Mouse (Mus musculus) heart, embryonic 13.5 days (tissue): ENCODE data around the gene Stap2. TPM values are rescaled to one million over a fixed set of nuclear protein-coding genes. Genes with fewer than 3 reads are reported as not detected.

Source experiments
- ATAC-seq: fragments of 200-750 bp; cut with Nextera tagmentation; 2 replicates; pipeline ENCODE4 v1.8.0; 2017; ENCODE audit warnings: moderate TSS enrichment; ENCODE audit not compliant: insufficient number of reproducible peaks, low FRiP score, low TSS enrichment; ENCODE audit errors: extremely low read depth
- H3K27ac ChIP-seq: fragments of 300-500 bp; sonication (generic); replicated peaks from 2 replicates; pipeline ENCODE4 v1.5.1; 2015; ENCODE audit warnings: moderate library complexity, mild to moderate bottlenecking, inconsistent platforms
- H3K27me3 ChIP-seq: fragments of 300-500 bp; sonication (generic); replicated peaks from 2 replicates; pipeline ENCODE4 v1.6.1; 2015; ENCODE audit warnings: mild to moderate bottlenecking, inconsistent platforms
- H3K36me3 ChIP-seq: fragments of 300-500 bp; sonication (generic); 2 replicates; pipeline ENCODE4 v1.6.1; 2015; ENCODE audit warnings: mild to moderate bottlenecking, inconsistent platforms
- H3K4me1 ChIP-seq: fragments of 300-500 bp; sonication (generic); 2 replicates; pipeline ENCODE4 v1.6.1; 2015; ENCODE audit warnings: inconsistent platforms
- H3K4me2 ChIP-seq: fragments of 300-500 bp; sonication (generic); 2 replicates; pipeline ENCODE4 v1.6.1; 2015; ENCODE audit warnings: inconsistent platforms, mild to moderate bottlenecking, moderate library complexity
- H3K4me3 ChIP-seq: fragments of 300-500 bp; sonication (generic); 2 replicates; pipeline ENCODE4 v1.5.1; 2015; ENCODE audit warnings: moderate library complexity, mild to moderate bottlenecking, inconsistent platforms
- H3K9ac ChIP-seq: fragments of 300-500 bp; sonication (generic); 2 replicates; pipeline ENCODE4 v1.6.1; 2015; ENCODE audit warnings: inconsistent platforms, mild to moderate bottlenecking, moderate library complexity
- H3K9me3 ChIP-seq: fragments of 300-500 bp; sonication (generic); 2 replicates; pipeline ENCODE4 v1.6.1; 2016; ENCODE audit warnings: inconsistent platforms
- WGBS: fragments of 180-500 bp; shearing (Covaris S2); methylation state at CpG from one replicate; pipeline ENCODE4 v1.1.7; 2015; ENCODE audit warnings: mixed read lengths; 5-methylcytosine and 5-hydroxymethylcytosine counted together
- polyA plus RNA-seq: library from polyadenylated mRNA; unstranded; fragments of >200 nt; fragmentation: Nextera tagmentation; extraction: Ambion mirVana; gene quantifications from 2 replicates; pipeline ENCODE4 v1.2.1, GENCODE M21; 2015

The Stap2 gene
- polyA plus RNA-seq, 1 experiment from 2014 or later: 11.9 TPM

DNA sequence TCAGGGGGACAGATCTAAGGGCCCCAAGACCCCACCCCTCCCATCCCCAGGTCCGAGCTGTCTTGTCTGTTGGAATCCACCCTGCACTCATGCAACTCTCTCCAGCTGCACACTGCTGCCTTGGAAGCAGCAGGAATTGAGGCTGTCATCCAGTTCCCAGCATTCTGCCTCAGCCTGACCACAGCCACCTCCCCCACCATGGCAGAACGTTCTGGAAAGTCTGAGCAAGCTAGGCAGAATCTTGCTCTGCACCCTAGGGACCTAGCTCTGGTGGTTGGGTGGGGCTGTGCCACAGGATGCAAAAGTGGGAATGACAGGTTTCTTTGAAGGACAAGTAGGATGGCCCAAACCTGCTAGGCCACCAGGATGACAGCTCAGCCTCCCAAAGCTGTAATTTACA, 19.1 kb upstream of the Stap2 start:
- ATAC-seq: no peak
- Histone ChIP-seq H3K9me3 (no peaks in the 10 kb centered on the region), H3K4me1 (peaks cover 81% of the 10 kb centered on the region), H3K27me3 (no peaks in the 10 kb centered on the region), H3K27ac (peak overlapping the region; percentile 68), H3K9ac (peak overlapping the region; percentile 47; the same call in 1 of the 2 replicates), H3K36me3 (peaks cover 40% of the 10 kb centered on the region), H3K4me2 (no peak overlapping the region), H3K4me3 (no peak overlapping the region)
- WGBS: 58% methylated on average over 2 of the region's 2 CpGs

GRCm38 (mm10) chr17:56023386-56023785, 18.0 kb upstream of the Stap2 start:
- Histone ChIP-seq H3K27ac (peak overlapping the region; percentile 54), H3K9ac (peak overlapping the region; percentile 48; the same call in 1 of the 2 replicates), H3K4me3 (no peak overlapping the region), H3K36me3 (peaks cover 40% of the 10 kb centered on the region), H3K27me3 (no peaks in the 10 kb centered on the region), H3K4me1 (peaks cover 76% of the 10 kb centered on the region), H3K9me3 (no peaks in the 10 kb centered on the region), H3K4me2 (no peak overlapping the region)
- ATAC-seq: no peak
- 30% methylated on average over 5 of the region's 5 CpGs for WGBS

DNA sequence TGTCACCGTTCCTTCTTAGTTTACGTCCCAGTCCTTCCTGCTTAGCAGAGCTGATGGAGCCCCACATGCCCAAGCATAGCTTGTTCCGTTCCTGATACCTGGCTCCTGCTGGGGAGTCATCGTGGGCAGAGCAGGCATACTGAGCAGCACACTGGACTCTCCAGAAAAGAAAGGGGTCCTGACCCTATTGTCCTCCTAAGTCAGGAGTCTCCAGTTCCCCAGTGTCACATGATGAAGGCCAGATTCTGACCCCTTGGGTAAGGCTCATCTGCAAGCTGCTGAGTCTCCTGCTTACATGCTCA, 17.6 kb upstream of the Stap2 start:
- Histone ChIP-seq H3K9ac (no peak overlapping the region), H3K27ac (peak overlapping the region; percentile 54; the same call in 1 of the 2 replicates), H3K4me3 (no peak overlapping the region), H3K4me1 (peaks cover 72% of the 10 kb centered on the region), H3K27me3 (no peaks in the 10 kb centered on the region), H3K36me3 (peaks cover 42% of the 10 kb centered on the region), H3K9me3 (no peaks in the 10 kb centered on the region), H3K4me2 (no peak overlapping the region)
- ATAC-seq: no peak
- WGBS: 82% methylated on average over 4 of the region's 4 CpGs

DNA sequence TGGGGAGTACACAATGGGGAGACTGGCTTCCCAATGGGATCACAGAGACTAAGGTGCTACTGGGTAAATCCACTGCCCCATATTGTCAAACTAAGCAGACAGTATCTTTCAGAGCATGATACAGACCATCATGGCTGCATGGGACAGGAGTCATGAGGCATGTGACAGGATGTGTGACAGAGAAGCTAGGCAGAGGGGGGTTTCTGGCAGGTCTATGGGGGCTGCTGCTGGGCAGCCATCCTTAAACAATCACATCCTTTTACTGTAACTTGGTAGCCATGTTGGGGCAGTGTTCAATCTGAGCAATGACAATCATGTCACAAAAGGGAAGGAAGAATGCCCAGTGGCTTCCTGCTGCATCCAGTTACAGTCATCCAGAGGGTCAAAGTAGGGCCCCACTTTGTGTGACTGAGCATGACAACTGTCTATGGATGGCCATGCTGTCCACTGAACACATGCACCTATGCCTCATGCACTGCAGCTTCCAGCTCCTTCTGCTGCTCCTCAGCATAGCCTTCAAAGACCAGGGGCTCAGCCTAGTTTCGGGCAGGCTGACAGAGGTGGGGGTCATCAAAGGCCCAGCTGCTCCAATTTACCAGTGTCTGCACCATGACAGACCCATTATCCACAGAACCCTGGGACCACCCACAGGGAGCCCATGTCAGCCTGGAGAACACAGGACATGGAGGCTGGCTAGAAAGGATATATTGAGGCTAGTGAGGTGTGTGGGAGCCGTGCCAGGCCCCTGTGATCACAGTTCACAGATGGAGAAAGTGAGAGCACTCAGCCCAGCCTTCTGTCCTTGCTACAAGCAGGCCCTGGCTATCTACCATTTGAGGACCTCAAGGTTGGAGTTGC, 17.0 kb upstream of the Stap2 start:
- Histone ChIP-seq H3K4me1 (peaks cover 66% of the 10 kb centered on the region), H3K9me3 (no peaks in the 10 kb centered on the region), H3K36me3 (peaks cover 48% of the 10 kb centered on the region), H3K27me3 (no peaks in the 10 kb centered on the region), H3K4me3 (no peak overlapping the region), H3K9ac (no peak overlapping the region), H3K27ac (0 out of 2 replicates have a peak overlapping the region, but pooled peaks have one; percentile 54), H3K4me2 (no peak overlapping the region)
- WGBS: 82% methylated on average over 2 of the region's 2 CpGs
- ATAC-seq: no peak

GRCm38 (mm10) chr17:56021161-56021910, 16.0 kb upstream of the Stap2 start:
- Histone ChIP-seq H3K27me3 (no peaks in the 10 kb centered on the region), H3K9me3 (no peaks in the 10 kb centered on the region), H3K4me3 (no peak overlapping the region), H3K4me1 (peaks cover 56% of the 10 kb centered on the region), H3K9ac (no peak overlapping the region), H3K27ac (no peak overlapping the region), H3K4me2 (no peak overlapping the region), H3K36me3 (peaks cover 58% of the 10 kb centered on the region)
- ATAC-seq: no peak
- 73% methylated on average over 4 of the region's 4 CpGs for WGBS

- Histone ChIP-seq H3K4me2 (no peak overlapping the region), H3K9me3 (no peaks in the 10 kb centered on the region), H3K4me1 (peaks cover 48% of the 10 kb centered on the region), H3K27me3 (no peaks in the 10 kb centered on the region), H3K36me3 (peaks cover 66% of the 10 kb centered on the region), H3K27ac (no peak overlapping the region), H3K4me3 (no peak overlapping the region), H3K9ac (peak overlapping the region; percentile 2; the same call in 1 of the 2 replicates)
- 83% methylated on average over 6 of the region's 6 CpGs for WGBS
- no peak for ATAC-seq
Observed at GRCm38 (mm10) chr17:56020400-56021084, 15.2 kb upstream of the Stap2 start.

DNA sequence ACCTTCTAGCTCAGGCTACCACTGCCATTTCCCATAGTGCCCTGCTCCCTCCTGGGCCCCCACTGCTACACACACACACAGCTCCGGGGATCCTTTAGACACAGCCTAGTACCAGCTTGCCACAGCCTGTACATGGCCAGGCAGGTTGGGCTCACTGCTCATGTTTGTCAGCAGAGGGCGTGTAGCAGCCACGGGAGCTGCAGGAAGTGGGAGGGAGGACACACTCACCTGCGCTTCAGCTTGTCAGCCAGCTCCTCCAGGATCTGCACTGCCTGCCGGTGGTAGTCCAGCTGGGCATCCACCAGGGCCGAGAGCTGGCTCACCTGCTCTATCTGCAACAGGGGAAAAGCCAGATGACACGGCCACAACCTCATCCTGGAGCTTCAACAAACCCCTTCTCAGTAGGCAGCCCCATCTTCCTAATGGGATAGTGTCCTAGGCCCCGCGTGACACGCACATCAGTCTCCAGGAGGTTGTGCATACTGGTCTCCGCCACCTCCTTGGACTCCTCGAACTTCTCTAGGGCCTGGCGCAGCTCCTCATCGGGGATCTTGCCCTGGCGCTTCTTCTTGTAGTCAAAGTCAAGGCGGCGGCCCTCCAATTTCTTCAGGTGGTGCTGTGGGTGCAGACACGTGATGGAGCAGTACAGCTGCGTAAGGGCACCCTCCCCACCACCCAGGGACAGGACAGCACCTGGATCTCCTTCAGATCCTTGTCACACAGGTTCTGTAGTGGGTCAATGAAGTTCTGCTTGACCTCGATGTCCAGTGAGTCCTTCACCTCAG, 13.2 kb upstream of the Stap2 start:
- 69% methylated on average over 20 of the region's 20 CpGs for WGBS

DNA sequence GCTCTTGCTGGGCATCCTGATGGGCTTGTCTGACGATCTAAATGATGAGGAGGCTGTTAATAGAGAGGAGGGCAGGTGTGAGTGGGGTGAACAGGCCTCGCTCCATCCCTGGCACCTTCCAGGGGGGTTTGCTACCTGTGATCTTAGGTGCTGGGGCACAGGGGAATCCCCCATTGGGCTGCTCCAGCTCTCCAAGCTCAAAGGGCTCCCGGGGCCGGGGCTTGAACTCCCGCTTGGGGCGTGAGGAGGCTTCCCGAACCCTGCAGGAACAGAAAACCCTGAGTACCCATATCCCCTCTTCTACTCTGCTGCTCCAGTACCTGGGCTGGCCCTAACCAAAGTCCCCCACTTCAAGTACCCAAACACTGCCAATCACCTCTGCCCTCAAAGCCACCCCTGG, 12.5 kb upstream of the Stap2 start:
- 85% methylated on average over 7 of the region's 7 CpGs for WGBS

More for the DNA sequence above, 13.2 kb upstream of the Stap2 start:
- Histone ChIP-seq H3K9me3 (no peaks in the 10 kb centered on the region), H3K9ac (no peak overlapping the region), H3K4me2 (no peak overlapping the region), H3K27ac (no peak overlapping the region), H3K27me3 (no peaks in the 10 kb centered on the region), H3K36me3 (peaks cover 82% of the 10 kb centered on the region), H3K4me3 (no peak overlapping the region), H3K4me1 (peaks cover 28% of the 10 kb centered on the region)
- no peak for ATAC-seq

DNA sequence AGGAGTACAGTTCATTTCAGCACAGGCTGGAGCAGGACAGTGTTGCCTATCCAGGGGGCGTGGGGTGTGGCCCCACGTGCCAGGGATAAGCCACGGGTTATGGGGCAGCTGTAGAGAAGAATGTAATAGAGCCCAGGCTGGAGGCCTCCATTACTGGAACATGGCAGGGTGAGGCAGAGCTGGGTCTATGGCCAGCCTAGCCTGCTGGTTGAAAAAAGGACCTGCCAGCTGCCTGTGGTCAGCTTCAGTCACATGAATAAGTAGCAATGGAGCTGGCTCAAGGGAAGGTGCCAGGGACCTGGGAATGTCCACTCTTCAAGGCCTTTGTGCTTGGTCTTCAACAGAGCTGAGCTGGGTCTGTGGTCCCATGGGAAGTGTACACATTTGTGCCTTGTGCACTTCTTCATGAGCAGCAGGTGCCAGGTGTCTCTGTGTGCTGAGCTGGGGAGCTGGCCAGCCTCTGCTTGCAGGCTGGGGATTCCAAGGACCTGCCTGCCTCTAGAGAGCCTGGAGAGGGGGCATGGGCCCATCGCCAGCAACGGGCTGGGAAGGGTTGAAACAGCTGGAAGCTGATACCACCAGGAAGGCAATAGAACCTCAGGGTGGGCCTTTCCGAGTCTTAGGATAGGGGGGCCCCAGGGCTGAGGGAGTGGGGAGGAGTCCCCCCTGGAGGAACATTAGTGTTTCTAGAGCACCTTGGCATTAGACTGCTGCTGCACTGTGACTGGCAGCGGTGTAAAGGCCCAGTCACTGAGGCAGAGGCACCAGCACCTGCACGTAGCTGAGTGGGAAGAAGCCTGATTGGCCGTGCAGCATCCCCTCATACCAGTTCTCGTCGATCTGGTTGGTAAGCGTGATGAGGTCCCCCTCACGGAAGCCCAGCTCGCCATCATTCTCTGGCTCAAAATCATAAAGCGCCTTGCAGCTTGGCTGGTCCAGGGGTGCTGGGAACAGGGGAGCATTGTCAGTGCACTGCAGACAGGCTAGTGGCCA, 11.7 kb upstream of the Stap2 start:
- no peak for ATAC-seq
- Histone ChIP-seq H3K9me3 (no peaks in the 10 kb centered on the region), H3K27ac (no peak overlapping the region), H3K27me3 (no peaks in the 10 kb centered on the region), H3K4me1 (peaks cover 13% of the 10 kb centered on the region), H3K36me3 (peaks cover 83% of the 10 kb centered on the region), H3K4me2 (no peak overlapping the region), H3K9ac (no peak overlapping the region), H3K4me3 (no peak overlapping the region)
- WGBS: 82% methylated on average over 15 of the region's 15 CpGs

More for the DNA sequence above, 12.5 kb upstream of the Stap2 start:
- Histone ChIP-seq H3K4me3 (no peak overlapping the region), H3K9ac (no peak overlapping the region), H3K9me3 (no peaks in the 10 kb centered on the region), H3K4me2 (no peak overlapping the region), H3K27me3 (no peaks in the 10 kb centered on the region), H3K27ac (no peak overlapping the region), H3K4me1 (peaks cover 21% of the 10 kb centered on the region), H3K36me3 (peaks cover 84% of the 10 kb centered on the region)
- no peak for ATAC-seq

GRCm38 (mm10) chr17:56016382-56016781, 11.0 kb upstream of the Stap2 start:
- H3K27me3 ChIP-seq: no peaks in the 10 kb centered on the region
- 86% methylated on average over 8 of the region's 8 CpGs for WGBS
- no peak overlapping the region for H3K4me3 ChIP-seq
- no peaks in the 10 kb centered on the region for H3K9me3 ChIP-seq
- H3K9ac ChIP-seq: no peak overlapping the region
- H3K36me3 ChIP-seq: peaks cover 88% of the 10 kb centered on the region
- ATAC-seq: no peak
- H3K4me1 ChIP-seq: peaks cover 6% of the 10 kb centered on the region
- no peak overlapping the region for H3K27ac ChIP-seq
- H3K4me2 ChIP-seq: no peak overlapping the region
